Mouse (Mus musculus) liver (tissue): ENCODE data around the gene Limd2.
A peak's percentile ranks its signal among the peaks of the same experiment; 100 is the strongest.

Experiments
- DNase-seq: peaks from one replicate; pipeline ENCODE4 v3.0.0-alpha.2; 2020; ENCODE audit warnings: mixed read lengths

Limd2 gene

GRCm38 (mm10) chr11:106122736-106123135 lies 37.9 kb downstream of the Limd2 start:
- peak; percentile 10 for DNase-seq

DNA sequence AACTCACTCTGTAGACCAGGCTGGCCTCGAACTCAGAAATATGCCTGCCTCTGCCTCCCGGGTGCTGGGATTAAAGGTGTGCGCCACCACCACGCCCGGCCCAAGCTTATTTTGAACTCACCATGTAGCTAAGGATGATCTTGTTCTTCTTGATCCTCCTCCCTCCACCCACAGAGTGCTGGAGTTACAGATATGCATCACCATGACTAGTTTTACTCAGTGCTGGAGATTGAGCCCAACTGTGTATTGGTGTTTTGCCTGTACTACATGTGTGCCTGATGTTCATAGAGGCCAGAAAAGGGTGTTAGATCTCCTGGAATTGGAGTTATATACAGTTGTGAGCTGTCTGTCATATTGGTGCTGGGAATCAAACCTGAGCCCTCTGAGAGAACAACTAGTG lies 38.4 kb downstream of the Limd2 start:
- DNase-seq = no peak

- DNase-seq = no peak
These were observed 49.0 kb downstream of the Limd2 start for GRCm38 (mm10) chr11:106111688-106112087.
